Mouse (Mus musculus) spleen, adult 2 months (tissue): ENCODE measurements around the gene Pfkfb2. TPM values are rescaled to one million over a fixed set of nuclear protein-coding genes. Genes with fewer than 3 reads are reported as not detected.

Experiments
- DNase-seq, 2 experiments: peaks; one replicate each; pipeline versions ENCODE4 v3.0.0 to v3.0.0-alpha.2; 2012 to 2021; ENCODE audit warnings: low spot score in 2 of 2, low read depth in 1 of 2
- H3K27ac ChIP-seq: fragments of 200-500 bp; 2 replicates; pipeline ENCODE4 v1.5.1; 2012; ENCODE audit warnings: low read length, inconsistent platforms; ENCODE audit not compliant: insufficient read depth
- H3K27me3 ChIP-seq: fragments of 200-500 bp; 2 replicates; pipeline ENCODE4 v1.6.1; 2012; ENCODE audit warnings: mild to moderate bottlenecking, moderate library complexity, low read length, inconsistent platforms; ENCODE audit not compliant: control insufficient read depth, insufficient read depth
- H3K36me3 ChIP-seq: fragments of 200-500 bp; 2 replicates; pipeline ENCODE4 v1.6.1; 2012; ENCODE audit warnings: mild to moderate bottlenecking, low read length, inconsistent platforms; ENCODE audit not compliant: control insufficient read depth, insufficient read depth
- H3K4me1 ChIP-seq: fragments of 200-500 bp; 2 replicates; pipeline ENCODE4 v1.6.1; 2011; ENCODE audit warnings: inconsistent platforms; ENCODE audit not compliant: control insufficient read depth, insufficient read depth, insufficient read length
- H3K4me3 ChIP-seq: fragments of 200-500 bp; 2 replicates; pipeline ENCODE4 v1.5.1; 2011; ENCODE audit warnings: mild to moderate bottlenecking, inconsistent platforms; ENCODE audit not compliant: insufficient read depth, insufficient read length; ENCODE audit errors: extremely low read depth
- CTCF ChIP-seq: fragments of 200-500 bp; IDR thresholded peaks from 2 replicates; pipeline ENCODE4 v1.5.1; 2011; ENCODE audit warnings: mild to moderate bottlenecking, inconsistent platforms; ENCODE audit not compliant: insufficient read depth, insufficient read length, insufficient replicate concordance; ENCODE audit errors: extremely low read depth
- POLR2A ChIP-seq: fragments of 200-500 bp; IDR thresholded peaks from 2 replicates; pipeline ENCODE4 v1.6.1; 2011; ENCODE audit warnings: low read depth, low read length, inconsistent platforms
- WGBS: fragments of 180-500 bp; shearing (Covaris S2); methylation state at CpG from one replicate; pipeline ENCODE4 v1.1.7; 2018; 5-methylcytosine and 5-hydroxymethylcytosine counted together
- polyA plus RNA-seq: library from polyadenylated mRNA; depleted of rRNA; stranded (reverse); fragments of >200 nt; gene quantifications from 2 replicates; pipeline ENCODE4 v1.2.3, GENCODE M21; 2012; rRNA removed

Pfkfb2 gene
- 3.3 and 5.3 TPM in 2 replicates for polyA plus RNA-seq

GRCm38 (mm10) chr1:130729153-130729552, at the start of gene Pfkfb2:
Gene Pfkfb2, minus strand, starts transcription at chr1:130729253.
- H3K27me3 ChIP-seq, result no peaks in the 10 kb centered on the region
- WGBS, result 74% methylated on average over 2 of the region's 2 CpGs
- no peak within 1 kb of the TSS for H3K4me3 ChIP-seq
- no peaks in the 10 kb centered on the region for H3K4me1 ChIP-seq
- DNase-seq, result no peak
- H3K27ac ChIP-seq, result no peak within 1 kb of the TSS
- no peaks in the 10 kb centered on the region for H3K36me3 ChIP-seq
- TF ChIP-seq CTCF, result no peak
- TF ChIP-seq POLR2A, result no peak

GRCm38 (mm10) chr1:130776645-130777044, 47.6 kb upstream of the Pfkfb2 start:
- H3K4me3 ChIP-seq, result no peak overlapping the region
- no peak for TF ChIP-seq POLR2A
- TF ChIP-seq CTCF, result no peak
- H3K4me1 ChIP-seq, result no peaks in the 10 kb centered on the region; the same call in 1 of the 2 replicates
- no peaks in the 10 kb centered on the region for H3K36me3 ChIP-seq
- H3K27ac ChIP-seq, result no peak overlapping the region
- H3K27me3 ChIP-seq, result no peaks in the 10 kb centered on the region
- DNase-seq, result no peak
- 83% methylated on average over 1 of the region's 1 CpGs for WGBS

GRCm38 (mm10) chr1:130775691-130776331, 46.8 kb upstream of the Pfkfb2 start:
- Histone ChIP-seq H3K27me3 (no peaks in the 10 kb centered on the region), H3K36me3 (no peaks in the 10 kb centered on the region), H3K4me3 (no peak overlapping the region), H3K27ac (no peak overlapping the region), H3K4me1 (no peaks in the 10 kb centered on the region; the same call in 1 of the 2 replicates)
- TF ChIP-seq CTCF (no peak), POLR2A (no peak)
- WGBS, result 60% methylated on average over 7 of the region's 7 CpGs
- no peak for DNase-seq

GRCm38 (mm10) chr1:130775234-130775633, 46.2 kb upstream of the Pfkfb2 start:
- no peak for TF ChIP-seq CTCF
- TF ChIP-seq POLR2A, result no peak
- no peaks in the 10 kb centered on the region; the same call in 1 of the 2 replicates for H3K4me1 ChIP-seq
- H3K36me3 ChIP-seq, result no peaks in the 10 kb centered on the region
- no peak overlapping the region for H3K4me3 ChIP-seq
- no peak for DNase-seq
- H3K27me3 ChIP-seq, result no peaks in the 10 kb centered on the region
- 91% methylated on average over 2 of the region's 2 CpGs for WGBS
- H3K27ac ChIP-seq, result no peak overlapping the region

- TF ChIP-seq POLR2A (no peak), CTCF (no peak)
- H3K4me1 ChIP-seq, result no peaks in the 10 kb centered on the region; the same call in 1 of the 2 replicates
- no peak overlapping the region for H3K27ac ChIP-seq
- no peak for DNase-seq
- H3K36me3 ChIP-seq, result no peaks in the 10 kb centered on the region
- H3K4me3 ChIP-seq, result no peak overlapping the region
- 76% methylated on average over 3 of the region's 3 CpGs for WGBS
- no peaks in the 10 kb centered on the region for H3K27me3 ChIP-seq
Measured at GRCm38 (mm10) chr1:130770981-130771494, 42.0 kb upstream of the Pfkfb2 start.

GRCm38 (mm10) chr1:130770487-130770886, 41.4 kb upstream of the Pfkfb2 start:
- no peak overlapping the region for H3K4me3 ChIP-seq
- no peaks in the 10 kb centered on the region for H3K27me3 ChIP-seq
- TF ChIP-seq CTCF (no peak), POLR2A (no peak)
- H3K4me1 ChIP-seq, result no peaks in the 10 kb centered on the region
- no peak overlapping the region for H3K27ac ChIP-seq
- no peak for DNase-seq
- no peaks in the 10 kb centered on the region for H3K36me3 ChIP-seq
- WGBS, result 86% methylated on average over 4 of the region's 4 CpGs

GRCm38 (mm10) chr1:130769925-130770324, 40.9 kb upstream of the Pfkfb2 start:
- no peak for DNase-seq
- Histone ChIP-seq H3K36me3 (no peaks in the 10 kb centered on the region), H3K4me1 (no peaks in the 10 kb centered on the region), H3K4me3 (no peak overlapping the region), H3K27me3 (no peaks in the 10 kb centered on the region), H3K27ac (no peak overlapping the region)
- 83% methylated on average over 2 of the region's 2 CpGs for WGBS
- TF ChIP-seq POLR2A (no peak), CTCF (no peak)
